Mouse (Mus musculus): ENCODE results near the gene Foxp1. TPM values are rescaled to one million over a fixed set of nuclear protein-coding genes. Genes with fewer than 3 reads are reported as not detected.

The Foxp1 gene
- polyA plus RNA-seq, 1 experiment from 2014 or later: 38.0 TPM

DNA sequence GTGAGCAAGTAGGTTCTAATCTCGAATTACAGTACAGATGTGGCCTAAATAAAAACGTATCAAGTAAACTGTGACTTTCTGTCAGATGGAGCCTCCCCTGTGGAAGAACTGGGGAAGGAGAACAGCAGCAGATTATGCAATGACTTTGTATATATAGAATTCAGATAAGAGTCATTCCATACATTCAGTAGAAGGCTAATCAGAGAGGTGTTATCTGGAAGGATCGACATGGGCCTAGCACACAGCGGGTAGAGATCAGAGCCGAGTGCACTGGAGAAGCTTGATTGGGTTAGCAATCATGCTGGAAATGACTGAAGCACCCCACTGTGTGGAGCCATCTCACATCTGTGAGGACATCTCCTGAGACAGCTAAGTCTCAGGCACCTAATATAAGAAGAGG is 150.1 kb downstream of the Foxp1 start:
- Histone ChIP-seq H3K27me3 (ENCODE audit: insufficient read depth, low read length) (no peaks in the 10 kb centered on the region), H3K36me3 (ENCODE audit: insufficient read depth, low read length) (no peaks in the 10 kb centered on the region), H3K9me3 (replicated peaks; ENCODE audit: low read length) (no peaks in the 10 kb centered on the region), H3K27ac (no peak overlapping the region), H3K4me1 (replicated peaks; ENCODE audit: insufficient read depth, low read length) (peaks cover 23% of the 10 kb centered on the region), H3K4me3 (replicated peaks; ENCODE audit: low read depth, low read length) (no peak overlapping the region), H3K4me2 (ENCODE audit: low read length) (no peak overlapping the region), H3K9ac (ENCODE audit: low read depth, low read length) (no peak overlapping the region)
- ATAC-seq (replicated peaks; ENCODE audit: low FRiP score, low read depth) (no peak), DNase-seq (ENCODE audit: low spot score) (no peak)
- no peak for TF ChIP-seq CTCF (IDR thresholded peaks at IDR 0.05; ENCODE audit: low read depth)
- WGBS: 86% methylated on average over 5 of the region's 5 CpGs

DNA sequence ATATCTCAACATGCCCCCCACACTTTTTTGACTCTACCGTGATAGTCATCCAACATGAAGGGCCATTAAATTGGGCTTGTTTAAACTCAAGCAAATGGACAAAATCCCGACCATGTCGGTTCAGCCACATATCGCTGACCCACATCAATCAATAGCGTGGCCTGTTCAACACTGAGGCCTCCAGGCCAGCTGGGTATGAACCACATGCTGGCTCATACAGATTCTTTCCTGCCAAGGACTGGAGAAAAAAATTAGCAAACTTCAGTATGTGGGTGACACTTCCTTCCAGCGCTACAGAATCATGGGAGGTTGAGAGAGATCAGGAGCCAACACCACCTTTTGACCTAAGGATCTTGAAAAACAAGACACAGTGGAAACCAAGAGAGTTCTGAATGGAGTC is 150.5 kb downstream of the Foxp1 start:
- no peak for ATAC-seq (replicated peaks; ENCODE audit: low FRiP score, low read depth)
- Histone ChIP-seq H3K4me2 (ENCODE audit: low read length) (no peak overlapping the region), H3K27me3 (ENCODE audit: insufficient read depth, low read length) (no peaks in the 10 kb centered on the region), H3K4me3 (replicated peaks; ENCODE audit: low read depth, low read length) (no peak overlapping the region), H3K4me1 (replicated peaks; ENCODE audit: insufficient read depth, low read length) (peaks cover 19% of the 10 kb centered on the region), H3K9me3 (replicated peaks; ENCODE audit: low read length) (no peaks in the 10 kb centered on the region), H3K9ac (ENCODE audit: low read depth, low read length) (no peak overlapping the region), H3K27ac (no peak overlapping the region), H3K36me3 (ENCODE audit: insufficient read depth, low read length) (no peaks in the 10 kb centered on the region)
- WGBS: 66% methylated on average over 6 of the region's 6 CpGs
- no peak for TF ChIP-seq CTCF (IDR thresholded peaks at IDR 0.05; ENCODE audit: low read depth)
- DNase-seq (ENCODE audit: low spot score): no peak

DNA sequence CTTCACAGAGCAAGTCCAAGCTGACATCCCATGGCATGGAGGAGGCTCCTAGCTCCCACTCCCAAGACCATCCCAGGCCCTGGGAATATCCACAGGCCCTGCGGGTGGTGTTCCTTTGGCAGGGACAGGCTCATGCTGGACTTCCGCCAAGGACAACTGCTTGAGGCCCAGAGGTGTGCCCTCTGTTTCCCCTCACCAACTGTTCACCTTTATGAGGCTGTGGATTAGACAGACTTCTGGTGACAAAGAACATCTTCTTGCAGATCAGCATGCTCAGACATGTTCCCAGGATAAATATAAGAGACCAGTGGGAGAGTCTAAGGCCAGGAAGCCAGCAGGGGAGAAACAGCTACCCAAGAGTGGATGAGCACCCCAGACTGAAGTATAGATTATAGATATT is 152.6 kb downstream of the Foxp1 start:
- Histone ChIP-seq H3K27me3 (ENCODE audit: insufficient read depth, low read length) (no peaks in the 10 kb centered on the region), H3K9me3 (replicated peaks; ENCODE audit: low read length) (no peaks in the 10 kb centered on the region), H3K4me3 (replicated peaks; ENCODE audit: low read depth, low read length) (no peak overlapping the region), H3K4me2 (ENCODE audit: low read length) (no peak overlapping the region), H3K27ac (no peak overlapping the region), H3K9ac (ENCODE audit: low read depth, low read length) (no peak overlapping the region), H3K4me1 (replicated peaks; ENCODE audit: insufficient read depth, low read length) (peaks cover 6% of the 10 kb centered on the region), H3K36me3 (ENCODE audit: insufficient read depth, low read length) (no peaks in the 10 kb centered on the region)
- 80% methylated on average over 2 of the region's 2 CpGs for WGBS
- no peak for TF ChIP-seq CTCF (IDR thresholded peaks at IDR 0.05; ENCODE audit: low read depth)
- DNase-seq (ENCODE audit: low spot score): no peak
- ATAC-seq (replicated peaks; ENCODE audit: low FRiP score, low read depth): no peak

DNA sequence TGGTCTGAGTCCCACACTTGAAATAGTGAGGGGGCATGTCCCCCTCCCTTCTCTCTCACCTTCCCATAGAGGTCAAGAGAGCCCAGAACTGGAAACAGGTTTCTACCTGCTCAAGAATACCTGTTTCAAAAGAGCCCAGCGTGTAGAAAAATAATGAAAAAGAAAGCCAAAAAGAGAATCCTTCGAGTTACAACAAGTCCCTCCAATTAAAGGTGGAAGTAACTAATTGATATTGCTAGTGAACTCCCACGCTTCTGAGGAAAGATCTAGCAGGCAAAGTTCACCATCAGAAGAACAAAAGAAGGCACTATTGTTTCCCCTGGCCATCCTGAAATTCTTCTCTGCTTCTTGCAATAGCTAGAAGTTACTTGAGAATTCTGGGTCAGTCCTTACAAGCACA is 153.4 kb downstream of the Foxp1 start:
- H3K27me3 ChIP-seq (ENCODE audit: insufficient read depth, low read length): no peaks in the 10 kb centered on the region
- H3K4me1 ChIP-seq (replicated peaks; ENCODE audit: insufficient read depth, low read length): no peaks in the 10 kb centered on the region
- no peaks in the 10 kb centered on the region for H3K9me3 ChIP-seq (replicated peaks; ENCODE audit: low read length)
- TF ChIP-seq CTCF (IDR thresholded peaks at IDR 0.05; ENCODE audit: low read depth): no peak
- no peak overlapping the region for H3K27ac ChIP-seq
- no peak overlapping the region for H3K9ac ChIP-seq (ENCODE audit: low read depth, low read length)
- WGBS: 77% methylated on average over 3 of the region's 3 CpGs
- no peak overlapping the region for H3K4me3 ChIP-seq (replicated peaks; ENCODE audit: low read depth, low read length)
- no peaks in the 10 kb centered on the region for H3K36me3 ChIP-seq (ENCODE audit: insufficient read depth, low read length)
- no peak for DNase-seq (ENCODE audit: low spot score)
- no peak for ATAC-seq (replicated peaks; ENCODE audit: low FRiP score, low read depth)
- H3K4me2 ChIP-seq (ENCODE audit: low read length): no peak overlapping the region

DNA sequence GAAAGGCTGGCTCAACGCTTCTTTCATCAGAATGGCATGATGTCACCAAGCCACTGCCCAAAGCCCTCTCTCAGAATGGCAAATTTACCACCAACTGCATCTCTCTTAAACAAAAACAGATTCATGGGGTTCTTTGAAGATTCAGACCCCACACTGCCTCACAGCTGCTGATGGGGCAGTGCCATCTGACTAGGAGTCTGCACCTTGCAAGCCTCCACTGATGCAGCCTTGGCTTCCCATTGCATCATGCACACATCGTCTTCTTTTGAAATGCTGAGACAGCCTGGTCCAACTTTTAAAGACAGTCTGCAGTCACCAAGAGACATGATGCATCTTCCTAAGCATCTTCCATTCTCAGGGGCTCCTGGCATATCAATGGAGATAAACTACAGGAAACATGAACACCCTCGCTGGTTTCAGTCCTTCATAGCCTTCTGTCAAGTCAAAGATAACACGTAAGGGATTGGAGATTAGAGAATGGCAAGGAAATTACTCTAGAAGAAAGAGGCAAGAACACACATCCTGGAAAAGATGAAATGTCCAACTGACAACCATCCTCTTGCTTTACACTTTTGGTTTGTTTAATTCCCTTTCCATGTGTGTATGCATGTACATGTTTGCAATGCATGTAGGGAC is 154.3 kb downstream of the Foxp1 start:
- Histone ChIP-seq H3K27ac (no peak overlapping the region), H3K9ac (ENCODE audit: low read depth, low read length) (no peak overlapping the region), H3K36me3 (ENCODE audit: insufficient read depth, low read length) (no peaks in the 10 kb centered on the region), H3K4me1 (replicated peaks; ENCODE audit: insufficient read depth, low read length) (no peaks in the 10 kb centered on the region), H3K9me3 (replicated peaks; ENCODE audit: low read length) (no peaks in the 10 kb centered on the region), H3K4me3 (replicated peaks; ENCODE audit: low read depth, low read length) (no peak overlapping the region), H3K4me2 (ENCODE audit: low read length) (no peak overlapping the region), H3K27me3 (ENCODE audit: insufficient read depth, low read length) (no peaks in the 10 kb centered on the region)
- 78% methylated on average over 4 of the region's 4 CpGs for WGBS
- ATAC-seq (replicated peaks; ENCODE audit: low FRiP score, low read depth) (no peak), DNase-seq (ENCODE audit: low spot score) (no peak)
- no peak for TF ChIP-seq CTCF (IDR thresholded peaks at IDR 0.05; ENCODE audit: low read depth)

DNA sequence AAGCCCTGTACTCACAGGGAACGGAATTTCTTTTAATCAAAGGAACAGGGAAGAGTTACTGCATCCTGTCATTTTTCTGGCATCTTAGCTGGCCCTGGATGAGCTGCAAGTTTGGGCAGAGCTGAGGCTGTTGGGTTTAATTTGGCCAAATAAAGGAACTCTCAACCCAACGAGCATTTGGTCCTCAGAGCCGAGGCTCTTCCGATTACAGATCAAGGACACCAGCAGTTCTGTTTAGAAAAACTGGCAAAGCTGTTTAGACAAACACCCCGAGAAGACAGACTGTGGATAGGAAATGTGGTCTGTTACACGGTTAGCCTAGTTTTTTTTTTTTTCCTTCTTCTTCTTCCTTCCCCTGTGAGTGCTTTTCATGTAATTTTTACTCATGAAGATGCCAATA is 158.0 kb downstream of the Foxp1 start:
- no peak overlapping the region for H3K4me2 ChIP-seq (ENCODE audit: low read length)
- DNase-seq (ENCODE audit: low spot score) (no peak), ATAC-seq (replicated peaks; ENCODE audit: low FRiP score, low read depth) (no peak)
- no peak overlapping the region for H3K27ac ChIP-seq
- no peaks in the 10 kb centered on the region for H3K36me3 ChIP-seq (ENCODE audit: insufficient read depth, low read length)
- no peaks in the 10 kb centered on the region for H3K9me3 ChIP-seq (replicated peaks; ENCODE audit: low read length)
- 48% methylated on average over 6 of the region's 6 CpGs for WGBS
- no peaks in the 10 kb centered on the region for H3K4me1 ChIP-seq (replicated peaks; ENCODE audit: insufficient read depth, low read length)
- no peak overlapping the region for H3K9ac ChIP-seq (ENCODE audit: low read depth, low read length)
- H3K4me3 ChIP-seq (replicated peaks; ENCODE audit: low read depth, low read length): no peak overlapping the region
- no peak for TF ChIP-seq CTCF (IDR thresholded peaks at IDR 0.05; ENCODE audit: low read depth)
- no peaks in the 10 kb centered on the region for H3K27me3 ChIP-seq (ENCODE audit: insufficient read depth, low read length)

DNA sequence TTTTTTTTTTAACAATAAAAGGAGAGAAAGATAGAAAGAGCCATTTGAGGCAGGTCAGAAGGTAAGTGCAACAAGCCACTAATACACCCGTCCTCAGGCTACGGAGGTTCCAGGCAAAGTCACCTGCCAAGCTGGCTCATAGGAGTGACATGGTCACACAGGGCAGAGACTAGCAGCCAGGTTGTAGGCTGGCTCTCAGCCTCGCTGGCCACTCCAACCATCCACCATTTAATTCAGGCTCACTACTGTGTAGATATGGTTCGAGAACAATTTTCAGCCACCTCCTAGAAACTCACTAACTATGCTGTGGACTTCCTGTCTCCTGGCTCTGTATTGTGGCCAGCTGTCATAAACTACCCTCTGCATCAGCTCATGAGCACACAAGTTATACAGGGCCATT is 161.9 kb downstream of the Foxp1 start:
- H3K4me3 ChIP-seq (replicated peaks; ENCODE audit: low read depth, low read length): no peak overlapping the region
- no peak for TF ChIP-seq CTCF (IDR thresholded peaks at IDR 0.05; ENCODE audit: low read depth)
- no peaks in the 10 kb centered on the region for H3K27me3 ChIP-seq (ENCODE audit: insufficient read depth, low read length)
- no peaks in the 10 kb centered on the region for H3K9me3 ChIP-seq (replicated peaks; ENCODE audit: low read length)
- H3K36me3 ChIP-seq (ENCODE audit: insufficient read depth, low read length): no peaks in the 10 kb centered on the region
- no peak for DNase-seq (ENCODE audit: low spot score)
- no peaks in the 10 kb centered on the region for H3K4me1 ChIP-seq (replicated peaks; ENCODE audit: insufficient read depth, low read length)
- H3K4me2 ChIP-seq (ENCODE audit: low read length): no peak overlapping the region
- ATAC-seq (replicated peaks; ENCODE audit: low FRiP score, low read depth): no peak
- no peak overlapping the region for H3K27ac ChIP-seq
- 83% methylated on average over 4 of the region's 4 CpGs for WGBS
- H3K9ac ChIP-seq (ENCODE audit: low read depth, low read length): no peak overlapping the region
